In the genomic region with DNA sequence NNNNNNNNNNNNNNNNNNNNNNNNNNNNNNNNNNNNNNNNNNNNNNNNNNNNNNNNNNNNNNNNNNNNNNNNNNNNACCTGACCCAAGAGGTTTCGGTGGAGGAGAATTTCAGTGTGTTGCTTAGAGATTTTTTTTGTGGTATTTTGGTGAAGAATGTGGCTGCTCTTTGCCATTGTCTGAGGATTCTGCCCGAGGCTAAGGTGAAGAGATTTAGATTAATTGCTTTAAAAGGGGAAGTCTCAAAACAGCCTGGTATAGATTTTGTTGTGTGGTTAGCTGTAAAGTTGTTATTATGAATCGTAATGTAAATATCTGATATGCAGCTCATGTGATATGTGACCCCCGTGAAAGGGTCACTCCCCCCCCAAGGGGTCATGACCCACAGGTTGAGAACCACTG, we compare ENCODE assay signal across 18 mouse cellular contexts.
"Had no signal": no experiment of that assay in that cellular context is flagged by ENCODE, and none has a peak within 500 bp of the region (broad histone marks: within the 10 kb centered on the region; RNA-seq: fewer than 3 reads in every experiment).

No protein-coding gene starts in this region.

- DNase-seq: liver, postnatal 0 days; lung, embryonic 14.5 days; lung, postnatal 10 days; lung, postnatal 4 days; midbrain, embryonic 14.5 days; retina, postnatal 1 day; right cerebral cortex, adult 18-20 months; right cerebral cortex, postnatal 25 days; right cerebral cortex, postnatal 4 days; spleen, adult 18-20 months; thymus, postnatal 14 days; thymus, postnatal 36 days had no signal

- H3K9ac ChIP-seq: liver, embryonic 15.5 days; liver, postnatal 0 days; lung, embryonic 14.5 days; midbrain, embryonic 12.5 days; neural tube, embryonic 13.5 days; neural tube, embryonic 15.5 days had no signal

- H3K27me3 ChIP-seq: midbrain, embryonic 12.5 days; neural tube, embryonic 13.5 days; neural tube, embryonic 15.5 days had no signal

- H3K9me3 ChIP-seq: liver, embryonic 15.5 days; neural tube, embryonic 15.5 days had no signal

- H3K36me3 ChIP-seq: liver, embryonic 15.5 days; neural tube, embryonic 13.5 days; neural tube, embryonic 15.5 days had no signal

- H3K4me3 ChIP-seq: liver, embryonic 15.5 days; midbrain, embryonic 10.5 days; midbrain, embryonic 12.5 days; myocyte; neural tube, embryonic 13.5 days; neural tube, embryonic 15.5 days had no signal

- H3K27ac ChIP-seq: liver, embryonic 15.5 days; midbrain, embryonic 10.5 days; midbrain, embryonic 12.5 days; neural tube, embryonic 13.5 days; neural tube, embryonic 15.5 days had no signal
